Mouse (Mus musculus) heart, postnatal 10 days (tissue): ENCODE data around the gene Rps16. TPM values are rescaled to one million over a fixed set of nuclear protein-coding genes. Genes with fewer than 3 reads are reported as not detected.
A peak's percentile ranks its signal among the peaks of the same experiment; 100 is the strongest.

Experiments used
- DNase-seq, 2 experiments: peaks; one replicate each; pipeline ENCODE4 v3.0.0; 2021
- intact Hi-C: fragments of 180-260 bp; cut with DNase I; formaldehyde crosslinking; loops from one replicate; pipeline ENCODE4 v1.15.1; 2025
- total RNA-seq, 2 experiments: library from RNA; stranded (reverse); gene quantifications; 2 replicates each; pipeline ENCODE4 v1.2.3; 2021

Rps16 gene
- total RNA-seq, 2 experiments from 2014 or later, result 768 to 852 TPM

- intact Hi-C loops, result loop anchor here (1.0 to 10.0 kb wide), 2 partner anchors 14 to 582 kb away; no protein-coding TSS in a partner anchor
- peak; percentile 98 to 99 for DNase-seq
Observed at GRCm38 (mm10) chr7:28372251-28373108, 22.0 kb downstream of the Rps16 start, which contains the start of gene Plekhg2. TSS of gene Plekhg2 (minus strand) at chr7:28372599.

- peak; percentile 89 to 91 for DNase-seq
- intact Hi-C loops, result loop anchor here (1.0 to 10.0 kb wide), 2 partner anchors 13 to 582 kb away; no protein-coding TSS in a partner anchor
Observed at GRCm38 (mm10) chr7:28373131-28373581, 22.7 kb downstream of the Rps16 start.

- no peak for DNase-seq
- intact Hi-C loops, result loop anchor here (1.0 to 10.0 kb wide), 2 partner anchors 12 to 581 kb away; no protein-coding TSS in a partner anchor
Observed at GRCm38 (mm10) chr7:28373891-28374495, 23.5 kb downstream of the Rps16 start.

DNA sequence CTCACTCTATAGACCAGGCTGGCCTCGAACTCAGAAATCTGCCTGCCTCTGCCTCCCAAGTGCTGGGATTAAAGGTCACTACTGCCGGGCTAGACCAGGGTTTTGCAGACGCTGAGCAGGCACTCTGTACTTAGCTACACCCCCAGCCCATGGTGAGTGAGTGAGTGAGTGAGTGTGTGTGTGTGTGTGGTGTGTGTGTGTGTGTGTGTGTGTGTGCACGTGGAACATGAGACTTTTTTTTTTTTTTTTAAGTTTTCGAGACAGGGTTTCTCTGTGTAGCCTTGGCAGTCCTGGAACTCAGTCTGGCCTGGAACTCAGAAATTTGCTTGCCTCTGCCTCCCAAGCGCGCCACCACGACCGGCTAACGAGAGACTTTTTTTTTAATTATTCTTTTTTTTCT lies 24.2 kb downstream of the Rps16 start:
- intact Hi-C loops, result loop anchor here (10.0 kb wide), 1 partner anchor 580 kb away; no protein-coding TSS in a partner anchor
- DNase-seq, result peak in 1 of 2 experiments; percentile 24

DNA sequence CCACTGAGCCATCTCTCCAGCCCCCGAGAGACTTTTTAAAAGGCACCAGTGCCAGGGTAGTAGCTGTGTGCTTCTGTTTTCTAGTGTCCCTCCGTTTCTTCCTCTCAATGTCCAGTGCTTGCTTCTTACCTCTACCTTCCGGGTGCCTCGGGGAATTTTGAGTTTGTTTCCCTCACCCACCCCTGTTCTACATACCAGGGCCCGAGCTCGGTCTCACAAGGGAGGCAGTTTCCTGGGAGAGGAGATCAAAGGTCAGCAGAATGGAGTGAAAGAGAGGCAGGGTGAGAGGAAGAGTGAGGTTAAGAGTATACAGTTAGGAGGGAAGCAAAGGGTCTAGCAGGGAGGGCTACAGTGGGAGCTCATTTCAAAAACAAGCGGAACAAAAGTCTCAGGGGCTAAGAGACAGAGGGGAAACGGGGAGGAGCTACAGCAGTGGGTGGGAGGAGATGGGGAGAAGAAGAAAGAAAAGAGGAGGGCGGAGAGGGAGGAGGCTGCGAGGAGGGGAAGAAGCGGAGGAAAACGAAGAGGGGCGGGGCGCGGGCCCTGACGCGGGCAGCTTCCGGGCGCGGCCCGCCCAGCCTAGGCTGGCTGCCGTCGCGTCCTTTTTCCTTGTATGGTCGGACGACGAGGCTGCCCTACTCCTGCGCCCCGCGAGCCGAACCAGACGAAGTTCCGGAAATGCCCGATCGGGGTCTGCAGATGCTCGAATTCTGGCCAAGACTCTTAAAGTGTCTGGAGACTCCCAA lies 24.9 kb downstream of the Rps16 start:
- peak; percentile 93 to 94 for DNase-seq
- intact Hi-C loops, result loop anchor here (10.0 kb wide), 1 partner anchor 579 kb away; no protein-coding TSS in a partner anchor

- DNase-seq, result peak; percentile 80 to 87
- intact Hi-C loops, result loop anchor here (10.0 kb wide), 1 partner anchor 579 kb away; no protein-coding TSS in a partner anchor
Observed at GRCm38 (mm10) chr7:28376011-28376771, 25.7 kb downstream of the Rps16 start.

DNA sequence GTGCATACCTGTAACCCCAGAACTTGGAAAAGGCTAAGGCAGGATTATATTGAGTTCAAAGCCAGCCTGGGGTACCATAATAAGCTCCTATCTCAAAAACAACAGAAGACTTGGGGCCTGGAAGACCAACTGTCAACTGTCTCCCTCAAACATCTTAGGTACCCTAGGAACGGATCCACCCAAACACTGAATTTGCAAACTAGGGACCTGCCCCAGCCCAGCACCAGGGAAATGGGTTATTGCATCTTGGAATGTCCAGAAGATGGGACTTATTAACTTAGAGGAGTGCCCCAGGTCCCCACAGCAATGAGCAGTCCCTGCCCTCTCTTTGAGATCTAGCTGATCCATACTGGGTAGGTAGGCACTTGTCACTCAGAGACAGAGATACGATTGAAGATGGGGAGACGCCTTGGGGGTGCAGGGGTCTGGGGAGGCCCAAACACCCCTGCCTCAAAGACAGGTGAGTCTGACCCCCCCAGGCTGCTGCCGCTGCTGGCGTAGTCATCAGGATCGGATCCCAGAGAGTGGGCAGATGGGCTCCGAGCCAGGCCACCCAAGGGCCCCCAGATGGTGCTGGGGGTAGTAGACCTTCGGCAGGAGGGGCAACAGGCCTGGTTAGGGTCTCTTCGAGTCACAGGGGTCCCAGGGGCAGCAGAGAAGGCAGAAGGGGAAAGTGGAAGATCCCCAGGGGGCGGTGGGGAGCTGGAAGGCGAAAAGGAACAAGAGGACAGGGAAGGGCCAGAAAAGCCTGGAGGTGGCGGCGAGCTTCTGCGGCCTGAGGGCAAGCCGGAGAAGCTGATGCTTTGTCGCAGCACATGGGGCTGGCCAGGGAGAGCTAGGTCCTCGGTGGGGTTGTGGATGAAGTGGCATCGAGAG lies 27.0 kb downstream of the Rps16 start:
- DNase-seq, result peak; percentile 28 to 41
- intact Hi-C loops, result loop anchor here (10.0 kb wide), 1 partner anchor 577 kb away; no protein-coding TSS in a partner anchor

- intact Hi-C loops, result loop anchor here (10.0 kb wide), 1 partner anchor 577 kb away; no protein-coding TSS in a partner anchor
- peak; percentile 72 to 76 for DNase-seq
Observed at GRCm38 (mm10) chr7:28378066-28378690, 27.7 kb downstream of the Rps16 start.

DNA sequence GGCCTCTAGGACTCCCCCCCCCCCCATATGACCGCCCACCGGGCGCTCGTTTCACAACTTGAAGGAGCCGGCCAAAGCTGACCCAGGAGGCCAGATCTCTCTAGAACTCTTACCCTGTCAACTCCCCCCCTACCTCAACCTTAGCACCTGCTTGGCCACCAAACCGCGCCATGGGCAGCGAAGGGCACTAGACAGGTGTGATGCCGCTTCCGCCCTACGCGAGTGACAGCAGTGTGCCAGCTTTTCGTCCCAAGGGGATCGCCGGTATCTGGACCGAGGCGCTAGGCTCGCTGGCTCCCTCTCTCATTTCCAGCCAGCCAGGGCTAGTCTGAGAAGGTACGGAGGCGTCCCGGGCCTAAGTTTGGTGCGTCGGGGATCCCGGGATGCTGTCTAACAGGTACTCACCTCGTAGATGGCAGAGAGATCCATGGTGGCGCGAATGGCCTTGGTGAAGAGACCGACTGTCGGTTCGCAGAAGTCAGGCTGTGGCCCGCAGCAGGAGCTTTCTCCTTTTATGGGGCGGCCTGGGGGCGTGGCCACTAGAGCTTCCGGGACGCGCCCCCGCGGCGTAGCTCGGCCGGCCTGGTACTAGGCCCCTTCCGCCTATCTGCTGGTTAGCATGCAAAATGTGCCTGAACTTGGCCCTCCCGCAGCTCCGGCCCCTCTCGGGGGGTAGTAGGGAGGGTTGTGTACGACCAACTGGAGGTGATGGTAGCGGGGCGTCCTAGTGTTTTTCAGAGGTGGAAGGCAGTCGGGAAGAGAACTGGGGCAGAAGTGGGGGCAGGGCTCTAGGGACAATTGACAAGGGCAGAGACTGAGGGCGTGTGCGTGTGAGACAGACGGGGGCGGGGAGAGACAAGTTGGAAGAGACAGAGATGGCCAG lies 28.6 kb downstream of the Rps16 start:
- peak; percentile 97 for DNase-seq
- intact Hi-C loops, result loop anchor here (10.0 kb wide), 1 partner anchor 576 kb away; no protein-coding TSS in a partner anchor

GRCm38 (mm10) chr7:28380237-28381016 lies 30.0 kb downstream of the Rps16 start, which contains the start of gene Zfp36:
TSS of gene Zfp36 (minus strand) at chr7:28380253.
- no peak for DNase-seq
- intact Hi-C loops, result no loop called here

- DNase-seq, result peak; percentile 87 to 89
- intact Hi-C loops, result no loop called here
Observed at GRCm38 (mm10) chr7:28381017-28381790, 30.8 kb downstream of the Rps16 start.

DNA sequence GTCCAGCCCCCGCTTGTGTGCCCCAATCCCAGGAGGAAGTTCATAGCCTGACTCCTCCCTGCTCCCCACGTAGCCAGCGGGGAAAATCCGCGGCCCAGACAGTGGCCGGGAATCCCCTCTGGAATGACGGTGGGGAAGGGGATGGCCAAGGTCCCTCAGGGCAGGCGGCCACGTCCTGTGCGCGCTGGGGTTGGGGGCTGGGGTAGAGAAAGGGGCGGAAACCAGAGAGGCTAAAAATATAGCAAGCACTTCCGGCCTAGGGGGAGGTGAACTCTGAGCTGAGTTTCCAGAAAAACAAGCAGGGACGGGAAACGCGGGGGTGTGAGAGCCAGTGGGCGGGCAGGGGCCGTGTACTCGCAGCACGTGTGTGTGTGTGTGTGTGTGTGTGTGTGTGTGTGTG lies 31.5 kb downstream of the Rps16 start:
- intact Hi-C loops, result no loop called here
- DNase-seq, result peak; percentile 93

DNA sequence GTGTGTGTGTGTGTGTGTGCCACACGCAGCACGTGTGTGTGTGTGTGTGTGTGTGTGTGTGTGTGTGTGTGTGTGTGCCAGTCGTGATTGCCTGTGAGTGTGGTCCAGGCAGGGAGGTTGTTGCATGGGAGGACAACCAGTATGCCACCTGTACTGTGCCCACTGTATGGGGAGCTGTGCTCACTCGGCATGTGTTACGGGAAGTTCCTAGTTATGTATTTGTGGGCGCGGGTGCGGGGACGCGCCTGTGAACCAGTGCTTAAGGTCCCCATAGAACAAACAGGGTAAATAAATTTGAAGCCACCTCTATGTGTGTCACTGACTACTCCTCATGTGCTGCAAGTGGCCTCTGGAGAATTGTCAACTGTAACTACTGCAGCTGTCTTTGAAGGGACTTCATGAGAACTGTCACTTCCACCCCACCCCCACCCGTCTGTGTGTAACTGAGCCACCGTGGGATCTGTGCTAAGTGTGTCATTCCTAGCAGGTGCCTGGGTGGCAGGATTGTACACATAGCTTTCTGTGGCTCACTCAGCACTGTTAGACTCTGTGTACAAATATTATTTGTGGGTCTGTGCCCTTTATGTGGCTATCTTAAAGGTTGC lies 32.0 kb downstream of the Rps16 start:
- no peak for DNase-seq
- intact Hi-C loops, result no loop called here

GRCm38 (mm10) chr7:28382981-28383396 lies 32.5 kb downstream of the Rps16 start:
- intact Hi-C loops, result no loop called here
- DNase-seq, result peak; percentile 47 to 60

- intact Hi-C loops, result no loop called here
Observed at GRCm38 (mm10) chr7:28383606-28384005, 33.2 kb downstream of the Rps16 start.

More at GRCm38 (mm10) chr7:28383606-28384005, 33.2 kb downstream of the Rps16 start:
- DNase-seq, result no peak
